Mouse (Mus musculus): ENCODE measurements around the gene Tmem143. TPM values are rescaled to one million over a fixed set of nuclear protein-coding genes. Genes with fewer than 3 reads are reported as not detected.
A peak's percentile ranks its signal among the peaks of the same experiment; 100 is the strongest.

Tmem143 gene
- total RNA-seq, 1 experiment from 2014 or later: 80.0 TPM

DNA sequence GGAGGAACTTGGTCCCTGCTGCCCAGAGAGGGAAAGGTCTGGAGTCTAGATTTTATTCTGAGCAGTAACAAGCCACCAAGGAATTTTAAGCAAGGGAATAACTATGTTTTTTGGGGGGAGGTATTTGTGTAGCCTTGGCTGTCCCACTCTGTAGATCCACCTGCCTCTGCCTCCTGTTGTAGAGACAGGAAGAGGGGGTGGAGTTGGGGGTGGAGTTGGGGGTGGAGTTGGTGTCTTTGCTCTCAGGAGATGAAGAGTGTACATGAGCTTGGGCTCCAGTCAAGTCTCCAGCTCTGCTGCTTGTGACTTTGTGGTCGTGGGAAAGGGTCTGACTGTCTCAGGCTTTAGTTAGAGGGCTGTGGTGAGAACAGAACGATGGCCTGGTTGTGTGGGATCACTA, 15.7 kb upstream of the Tmem143 start:
- no peak for DNase-seq

DNA sequence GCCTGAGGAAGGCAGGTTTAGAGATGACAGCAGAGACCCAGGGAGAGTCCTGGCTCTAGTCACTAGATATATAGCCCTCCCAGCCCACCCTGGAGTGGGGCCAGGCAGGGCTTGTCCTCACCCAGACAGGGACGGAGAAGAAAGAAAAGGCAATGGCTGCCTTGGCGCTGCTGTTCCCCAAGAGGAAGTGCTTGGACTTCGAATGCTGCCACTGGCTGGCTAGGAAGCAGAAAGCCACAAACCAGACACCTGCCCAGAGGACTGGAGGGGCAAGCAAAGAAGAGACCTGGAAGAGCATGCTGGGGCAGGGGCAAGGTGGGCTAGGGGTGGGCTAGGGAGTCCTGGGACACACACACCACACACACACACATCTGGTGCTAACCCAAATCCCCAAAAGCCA, 9.5 kb upstream of the Tmem143 start:
- no peak for DNase-seq

DNA sequence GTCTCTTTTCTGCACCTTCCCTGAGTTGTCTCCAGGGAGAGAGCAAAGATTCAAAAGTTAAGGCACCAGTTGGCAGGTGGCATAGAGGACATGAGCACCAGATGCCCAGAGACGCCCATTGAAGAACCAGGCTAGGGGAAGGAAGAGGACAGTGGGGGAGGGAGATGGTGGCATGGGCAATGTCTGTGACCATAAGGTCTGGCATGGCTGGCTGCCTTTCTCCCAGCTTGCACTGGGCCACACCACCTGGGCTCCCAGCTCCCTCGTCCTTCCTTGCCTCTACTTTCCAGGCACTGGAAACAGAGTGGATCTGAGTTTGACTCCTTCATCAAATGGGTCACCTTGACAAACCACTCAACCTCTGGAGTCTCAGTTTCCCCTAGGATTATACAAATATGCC, 4.1 kb upstream of the Tmem143 start:
- no peak for DNase-seq

DNA sequence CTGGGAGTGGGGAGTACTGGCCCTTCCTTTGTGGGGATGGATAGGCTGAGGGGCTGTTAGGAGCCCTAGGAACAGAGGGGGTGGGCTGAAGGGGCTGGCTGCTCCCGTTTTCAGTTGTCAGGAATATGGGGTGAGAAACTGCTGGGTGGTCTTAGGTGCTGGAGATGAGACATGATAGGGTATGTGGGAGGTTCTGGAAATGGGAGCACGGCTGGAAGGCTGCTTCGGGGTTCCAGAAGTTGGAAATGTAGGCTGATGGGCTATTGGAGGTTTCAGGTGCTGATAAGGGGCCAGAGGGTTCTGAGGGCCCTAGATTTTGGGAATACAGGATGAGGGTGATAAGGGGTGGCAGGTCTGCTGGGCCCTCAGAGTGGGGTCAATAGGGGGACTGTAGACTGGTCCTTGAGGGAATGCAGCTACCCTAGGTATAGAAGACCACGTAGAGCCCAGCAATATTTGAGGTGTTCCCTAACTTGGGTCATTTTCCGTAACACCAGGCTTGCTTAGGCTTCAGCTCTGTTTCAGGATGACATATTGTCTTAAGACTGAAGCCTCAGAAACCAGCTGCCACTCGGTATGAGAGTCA, 717 bp upstream of the Tmem143 start:
- no peak for DNase-seq

DNA sequence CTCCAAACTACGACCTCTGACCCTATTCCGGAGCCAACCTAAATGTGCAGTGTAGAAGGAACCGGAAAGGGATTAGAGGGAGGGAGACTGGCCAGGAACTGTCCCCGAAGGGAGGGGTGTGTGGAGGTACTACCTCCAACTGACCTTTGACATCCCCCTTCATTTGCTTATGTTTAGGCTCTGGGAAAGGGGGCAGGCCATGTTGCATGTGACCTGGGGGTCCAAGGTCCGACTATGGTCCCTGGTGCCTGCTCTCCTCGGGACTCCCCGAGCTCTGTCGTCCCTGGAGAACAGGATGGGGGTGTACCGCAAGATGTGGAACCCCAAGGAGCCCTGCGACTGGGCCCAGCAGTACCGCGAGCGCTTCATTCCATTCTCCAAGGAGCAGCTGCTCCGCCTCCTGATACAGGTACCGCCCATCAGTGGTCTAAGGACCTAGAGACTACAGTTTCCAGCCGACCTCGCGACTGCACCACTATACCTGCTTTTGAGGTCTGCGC, 567 bp downstream of the Tmem143 start:
- peak; percentile 71 for DNase-seq

DNA sequence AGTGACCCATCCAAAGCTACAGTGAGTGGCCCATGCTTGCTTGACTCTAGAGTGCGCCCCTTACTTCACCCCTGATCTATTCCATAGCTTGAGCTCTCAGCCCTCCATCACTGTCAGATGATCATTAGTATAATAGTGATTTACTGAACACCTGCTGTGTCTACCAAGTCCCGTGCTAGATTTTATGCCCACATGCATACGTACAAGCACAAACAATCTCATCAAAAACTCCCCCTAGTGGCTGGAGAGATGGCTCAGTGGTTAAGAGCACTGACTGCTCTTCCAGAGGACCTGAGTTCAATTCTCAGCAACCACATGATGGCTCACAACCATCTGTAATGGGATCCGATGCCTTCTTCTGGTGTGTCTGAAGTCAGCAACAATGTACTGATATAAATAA, 1.4 kb downstream of the Tmem143 start:
- DNase-seq: peak; percentile 27

DNA sequence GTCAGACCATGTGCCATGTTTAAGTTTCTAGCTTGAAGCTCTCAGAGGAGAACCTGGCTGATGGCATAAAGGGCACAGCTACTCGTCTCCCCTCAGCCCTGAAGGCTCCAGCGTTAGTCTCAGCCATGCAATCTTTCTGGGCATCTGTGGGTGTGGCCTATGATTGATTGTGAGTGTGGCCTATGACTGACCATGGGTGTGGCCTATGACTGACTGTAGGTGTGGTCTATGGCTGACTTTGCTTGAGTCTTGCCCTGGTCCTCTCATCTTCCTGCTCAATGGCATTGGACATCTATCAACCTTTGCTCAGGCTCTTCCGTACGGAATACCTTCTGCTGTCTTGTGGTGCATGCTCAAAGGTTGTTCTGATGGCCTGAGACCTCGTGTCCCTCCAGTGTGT, 4.8 kb downstream of the Tmem143 start:
- DNase-seq: peak; percentile 70

DNA sequence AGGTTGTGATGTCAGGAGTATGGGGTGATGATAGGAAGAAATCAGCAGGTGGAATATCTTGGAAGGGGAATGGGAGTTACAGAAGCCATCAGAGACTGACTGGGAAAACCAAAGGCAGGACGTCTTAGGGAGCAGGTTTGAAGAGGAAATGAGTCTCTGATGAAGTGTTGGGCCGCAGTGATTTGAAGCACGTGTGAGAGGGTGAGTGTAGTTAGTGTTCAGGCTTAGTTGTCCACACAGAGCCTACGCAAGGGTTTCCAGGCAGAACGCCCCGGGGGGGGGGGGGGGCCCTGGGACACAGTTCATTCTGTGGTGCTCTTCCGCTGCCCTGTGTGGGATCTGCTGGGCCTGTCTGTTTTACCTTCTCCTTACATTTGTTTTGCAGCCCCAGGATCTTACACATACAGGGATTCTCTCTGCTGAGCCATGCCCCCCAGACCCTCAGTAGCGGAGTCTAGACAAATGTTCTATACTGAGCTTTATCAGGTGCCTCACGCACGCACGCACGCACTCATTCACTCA, 5.8 kb downstream of the Tmem143 start:
- no peak for DNase-seq

DNA sequence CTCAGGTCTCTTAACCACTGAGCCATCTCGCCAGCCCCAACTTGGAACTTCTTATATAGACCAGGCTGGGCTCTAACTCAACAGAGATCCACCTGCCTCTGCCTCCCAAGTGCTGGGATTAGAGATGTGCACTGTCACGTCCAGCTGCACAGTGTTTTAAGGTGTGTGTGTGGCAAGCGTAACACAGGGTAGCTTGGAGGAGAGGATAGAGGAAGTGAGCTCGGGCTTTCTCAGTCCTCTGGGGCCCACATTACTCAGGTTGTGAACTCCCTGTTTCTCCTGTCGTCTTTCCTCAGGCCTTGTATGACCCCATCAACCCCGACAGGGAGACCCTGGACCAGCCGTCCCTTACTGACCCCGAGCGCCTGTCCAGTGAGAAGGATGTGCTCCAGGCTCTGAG, 9.9 kb downstream of the Tmem143 start:
- no peak for DNase-seq

DNA sequence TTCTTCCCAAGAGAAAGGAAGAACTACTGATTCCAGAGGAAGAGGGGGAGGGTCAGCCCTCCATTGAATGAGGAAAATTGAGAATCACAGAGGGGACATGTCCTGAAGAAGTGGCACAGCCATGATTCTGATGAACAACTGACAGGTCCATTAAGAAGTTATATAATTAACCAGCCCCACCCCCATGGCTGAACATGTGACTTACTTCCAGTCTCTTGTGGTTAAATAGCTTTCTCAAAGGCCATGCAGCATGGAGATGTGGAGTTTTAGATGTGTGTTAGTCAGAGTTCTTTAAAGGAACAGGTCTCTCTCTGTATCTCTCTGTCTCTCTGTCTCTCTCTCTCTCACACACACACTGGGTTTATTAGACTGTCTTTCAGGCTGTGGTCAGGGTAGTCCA, 11.6 kb downstream of the Tmem143 start:
- DNase-seq: no peak

DNA sequence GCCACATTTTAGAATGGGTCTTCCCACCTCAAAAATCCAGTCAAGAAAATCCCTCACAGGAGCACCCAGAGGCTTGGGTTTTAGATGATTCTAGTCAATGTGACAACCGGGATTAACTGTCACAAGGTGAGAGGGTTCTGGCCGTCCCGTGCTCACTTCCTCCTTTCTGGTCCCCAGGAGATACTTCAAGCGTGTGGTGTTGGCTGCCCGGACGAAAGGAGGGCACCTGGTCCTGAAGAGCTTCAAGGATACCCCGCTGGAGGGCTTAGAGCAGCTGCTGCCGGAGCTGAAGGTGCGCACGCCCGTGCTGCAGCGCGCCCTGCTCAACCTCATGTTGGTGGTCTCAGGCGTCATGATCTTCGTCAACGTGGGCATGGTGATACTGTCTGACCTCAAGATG, 12.4 kb downstream of the Tmem143 start:
- DNase-seq: no peak

DNA sequence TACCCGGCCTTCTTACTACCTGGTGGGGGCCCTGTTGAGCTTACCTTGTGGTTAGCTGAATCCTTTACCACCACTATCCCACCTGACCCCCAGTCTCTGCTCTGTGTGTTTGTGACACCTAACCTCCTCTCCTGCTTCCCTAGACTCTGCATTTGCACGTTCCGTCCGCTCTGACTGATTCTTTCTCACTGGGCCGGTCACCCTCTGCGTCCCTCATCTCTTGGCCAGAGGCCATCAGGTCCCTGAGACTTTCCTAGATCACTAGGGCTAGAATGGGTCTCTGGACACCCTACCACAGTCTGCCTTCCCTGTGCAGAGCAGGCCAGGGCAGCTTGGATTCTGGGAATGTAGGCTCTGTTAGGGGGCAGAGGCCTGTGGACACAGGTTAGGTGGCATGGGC, 17.3 kb downstream of the Tmem143 start:
- DNase-seq: no peak

DNA sequence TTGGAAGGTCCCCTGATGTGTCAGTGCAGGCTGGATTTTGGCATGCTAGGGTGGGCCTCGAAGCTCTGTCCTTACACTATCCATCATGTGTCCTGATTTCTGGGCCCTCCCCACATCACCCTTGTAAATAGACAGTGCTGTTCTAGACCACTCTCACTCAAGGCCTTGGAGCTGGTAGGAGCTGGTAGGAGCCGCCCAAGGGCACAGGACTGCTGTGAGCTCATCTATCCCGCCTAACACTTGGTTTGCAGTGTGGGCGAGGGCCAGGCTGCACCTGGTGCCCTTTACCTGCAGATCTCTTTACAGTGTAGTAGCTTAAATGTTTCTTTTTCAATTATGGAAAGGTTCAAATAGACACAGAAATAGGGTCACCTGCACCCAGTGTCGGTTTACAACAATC, 18.3 kb downstream of the Tmem143 start:
- peak; percentile 49 for DNase-seq

DNA sequence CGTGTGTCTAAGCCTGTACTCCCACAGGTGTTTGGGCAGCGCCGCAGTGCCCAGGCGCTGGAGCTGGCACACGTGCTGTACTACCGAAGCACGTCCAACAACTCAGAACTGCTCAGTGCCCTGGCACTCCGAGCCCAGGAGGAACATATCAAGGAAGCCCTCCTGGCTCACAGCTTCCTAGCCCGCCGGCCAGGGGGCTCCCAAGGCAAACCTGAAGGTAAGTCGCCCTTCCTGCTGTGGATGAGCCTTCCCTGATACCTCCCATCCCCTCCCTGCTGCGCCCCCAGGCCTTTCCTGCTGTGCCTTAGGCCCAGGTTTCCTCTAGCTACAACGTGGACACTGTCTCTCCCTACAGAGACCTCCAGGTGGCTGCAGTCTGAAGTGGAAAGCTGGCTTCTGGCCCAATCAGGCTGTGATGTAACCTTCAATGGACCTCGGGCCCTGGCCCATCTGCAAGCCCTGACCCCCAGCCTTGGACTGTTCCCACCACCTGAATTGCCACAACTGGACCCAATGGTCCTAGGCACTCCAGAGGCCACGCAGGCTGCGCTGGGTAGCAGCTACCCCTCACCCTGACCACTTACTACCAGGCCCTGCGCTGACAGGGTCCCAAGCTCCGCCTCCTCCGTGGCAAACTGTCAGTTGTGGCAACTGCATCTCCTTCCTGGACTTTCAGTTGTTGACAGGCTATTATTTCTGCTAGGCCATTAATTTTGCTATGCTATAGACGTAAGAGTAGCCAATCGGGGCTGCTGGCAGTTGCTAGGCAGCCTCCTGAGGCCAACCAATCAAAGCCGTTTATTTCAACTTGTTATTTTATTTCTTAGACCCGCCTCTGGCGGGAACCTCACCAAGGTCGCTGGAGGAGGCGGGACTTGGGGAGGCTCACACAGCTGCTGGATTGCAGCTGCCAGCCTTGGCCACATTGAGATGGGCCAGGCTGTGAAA, 19.6 kb downstream of the Tmem143 start:
- peak; percentile 93 for DNase-seq

DNA sequence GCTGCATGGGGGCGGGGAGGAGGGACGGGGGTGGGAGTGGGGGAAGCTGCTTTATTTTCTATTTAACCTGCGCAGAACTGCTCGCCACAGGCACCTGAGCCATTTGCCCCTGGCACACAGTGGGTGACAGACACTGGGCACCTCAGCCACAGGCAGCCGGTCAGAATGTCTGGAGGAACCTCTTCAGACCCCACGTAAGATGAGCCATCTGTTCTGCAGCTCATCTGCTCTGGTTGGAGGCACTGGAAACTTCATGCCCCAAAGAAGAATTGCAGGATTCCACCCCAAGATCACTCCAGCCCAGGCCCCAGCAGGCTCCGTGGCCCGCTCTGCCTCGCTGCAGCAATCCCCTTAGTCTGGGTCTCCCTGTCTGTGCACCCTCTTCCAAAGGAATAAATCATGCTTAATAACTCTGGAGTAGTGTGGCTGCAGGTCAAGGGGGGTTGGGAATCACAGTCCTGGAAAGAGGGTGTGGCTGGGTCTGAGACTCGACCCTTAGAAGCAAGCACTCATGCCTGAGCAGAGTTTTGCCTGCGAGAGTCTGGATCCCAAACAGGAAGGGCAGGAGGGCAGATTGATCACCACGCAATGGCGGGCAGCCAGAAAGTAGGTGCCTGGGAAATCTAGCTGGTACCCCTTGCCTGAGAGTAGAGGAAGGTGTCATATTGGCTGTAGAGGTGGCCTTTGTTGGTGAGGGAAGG, 20.4 kb downstream of the Tmem143 start:
- peak; percentile 58 for DNase-seq

DNA sequence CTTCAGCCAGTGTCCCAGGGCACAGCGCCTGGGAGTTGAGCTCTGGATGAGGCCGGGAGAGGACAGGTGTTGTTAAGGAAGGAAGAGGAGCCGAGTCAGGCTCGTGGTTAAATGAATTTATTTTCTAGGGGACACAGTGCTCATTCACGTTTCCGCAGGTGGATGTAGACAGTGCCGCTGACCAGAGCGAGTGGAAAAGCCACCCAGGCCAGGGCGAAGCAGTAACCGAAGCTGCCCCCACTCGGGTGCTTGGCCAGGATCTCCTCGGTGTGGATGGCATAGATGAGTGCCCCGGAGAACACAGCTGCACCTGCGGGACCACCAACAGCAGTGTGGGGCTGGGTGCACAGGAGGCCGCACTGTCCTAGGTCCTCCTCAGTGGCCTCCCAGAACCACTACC, 21.2 kb downstream of the Tmem143 start:
- no peak for DNase-seq

DNA sequence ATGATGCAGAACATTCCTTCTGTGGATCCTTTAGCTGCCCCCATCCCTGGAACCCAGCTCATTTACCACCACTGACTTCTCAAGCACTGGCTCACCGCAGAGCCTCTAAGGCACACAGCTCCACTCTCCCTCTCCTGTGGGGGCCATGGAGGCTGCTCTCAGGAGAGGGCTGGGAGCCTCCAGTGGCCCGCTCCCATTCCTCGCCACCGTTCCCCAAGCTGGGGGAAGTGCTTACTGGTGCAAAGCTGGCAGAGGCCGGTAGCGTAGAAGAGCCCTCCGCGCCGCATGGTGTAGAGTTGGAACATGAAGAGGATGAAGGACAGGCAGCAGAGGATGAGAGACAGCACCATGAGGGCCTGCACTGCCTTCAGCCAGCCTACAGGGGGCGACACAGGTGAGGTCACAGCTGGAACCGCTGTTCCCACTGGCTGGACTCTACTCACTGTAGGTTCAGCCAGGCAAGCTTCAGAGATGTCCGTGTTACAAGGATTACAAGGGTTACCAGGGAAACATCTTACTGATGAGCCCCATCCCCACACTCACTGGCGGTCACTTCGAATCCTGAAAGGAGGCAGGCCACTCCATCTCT, 22.4 kb downstream of the Tmem143 start:
- DNase-seq: peak; percentile 43

DNA sequence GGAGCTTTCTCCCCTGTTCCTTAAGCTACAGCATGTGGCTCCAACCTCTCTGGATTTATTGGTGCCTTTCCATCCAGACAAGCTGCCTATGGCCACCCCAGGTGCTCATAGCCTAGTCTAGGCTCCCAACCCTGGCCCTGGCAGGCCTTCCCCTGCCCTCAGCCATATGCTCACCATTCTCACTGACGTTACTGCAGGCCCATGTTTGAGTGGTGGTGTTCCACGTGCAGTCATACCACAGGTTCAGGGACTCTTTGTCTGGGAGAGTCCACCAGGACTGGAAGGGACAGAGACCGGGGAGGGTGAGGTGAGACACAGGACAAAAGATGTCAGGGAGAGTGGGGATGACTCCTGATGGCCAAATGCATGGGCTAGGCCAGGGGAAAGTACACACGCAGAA, 23.0 kb downstream of the Tmem143 start:
- DNase-seq: no peak

DNA sequence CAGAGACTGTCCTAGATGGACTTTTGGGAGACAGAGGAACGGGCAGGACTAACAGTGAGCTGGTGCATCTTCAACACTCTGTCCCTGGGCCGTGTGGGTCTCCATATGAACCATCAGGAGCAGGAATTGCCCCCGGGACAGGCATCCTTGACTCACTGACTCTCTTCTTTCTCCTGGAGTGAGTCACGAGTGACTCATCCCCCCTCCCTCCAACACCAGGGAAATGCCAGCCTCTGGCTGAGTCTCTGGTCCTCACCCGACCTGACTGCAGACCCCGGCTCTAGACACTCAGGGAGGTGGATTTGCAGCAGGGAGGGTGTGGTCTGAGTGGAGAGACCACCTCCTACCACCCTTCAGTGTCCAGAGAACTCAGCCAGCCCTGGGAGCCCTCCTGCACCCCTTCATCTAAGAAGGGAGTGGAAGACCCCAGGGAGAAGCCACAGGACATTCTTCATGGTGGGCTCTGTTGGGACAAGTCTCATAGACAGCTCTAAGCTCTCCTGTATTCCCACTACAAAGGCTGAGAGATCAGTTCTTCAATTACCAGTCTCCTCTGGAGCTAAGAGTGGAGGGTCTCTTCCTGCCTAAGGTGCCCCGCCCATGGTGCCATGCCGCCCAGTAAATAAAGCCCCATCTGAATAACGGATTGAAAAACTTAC, 24.0 kb downstream of the Tmem143 start:
- DNase-seq: peak; percentile 89

DNA sequence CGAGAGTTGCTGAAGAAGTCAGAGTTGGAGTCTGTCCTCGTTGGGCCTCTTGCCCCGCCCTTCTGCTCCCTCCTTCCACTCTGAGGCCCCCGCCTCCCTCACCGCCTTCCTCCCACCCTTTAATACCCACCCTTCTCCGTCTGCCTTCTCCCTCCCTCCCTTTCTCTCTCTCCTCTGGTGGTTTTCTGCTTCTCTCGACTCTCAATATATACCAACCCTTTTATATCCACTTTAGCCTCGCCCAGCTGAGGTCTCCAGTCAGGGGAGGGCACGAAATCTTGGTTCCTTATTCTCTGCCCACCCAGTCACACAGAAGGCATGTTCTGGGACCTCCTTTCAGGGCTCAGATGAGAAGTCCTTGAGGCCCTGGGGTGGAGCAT, 24.5 kb downstream of the Tmem143 start, which contains the start of gene Emp3:
Emp3 (minus strand) TSS at position 163 of the 380 bp plus-strand sequence.
- DNase-seq: peak; percentile 76

DNA sequence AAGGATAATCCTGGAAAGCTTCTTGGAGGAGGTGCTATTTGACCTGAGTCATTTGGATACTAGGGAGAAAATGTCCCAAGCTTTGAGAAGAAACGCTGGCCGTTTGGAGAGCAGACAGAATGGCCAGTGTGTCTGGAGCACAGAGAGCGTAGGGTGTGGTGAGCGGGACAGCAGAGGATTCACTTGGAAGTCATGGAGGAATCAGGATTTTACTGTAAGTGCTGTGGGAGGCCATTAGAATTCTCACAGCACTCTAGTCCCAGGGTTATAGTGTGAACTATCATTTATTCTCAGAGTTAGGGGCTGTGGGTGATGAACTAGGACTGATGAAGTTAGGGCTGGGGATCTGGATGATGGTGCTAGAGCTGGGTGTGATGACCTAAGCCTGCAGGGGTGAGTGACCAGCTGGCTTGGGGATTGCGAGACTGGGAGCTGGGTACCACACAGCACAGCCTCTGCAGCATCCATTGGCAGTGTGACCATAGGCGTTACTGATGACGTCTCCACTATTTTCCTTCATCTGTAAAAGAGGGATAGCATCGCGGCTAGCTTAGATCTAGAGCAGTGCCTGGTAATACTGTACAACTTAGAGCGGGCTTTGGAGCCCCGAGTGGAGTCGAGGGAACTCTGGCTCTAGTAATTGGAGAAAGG, 25.3 kb downstream of the Tmem143 start:
- DNase-seq: no peak

Data from adrenal gland, postnatal 14 days (tissue).